Mouse (Mus musculus) spleen, adult 2 months (tissue): ENCODE measurements around the gene Wnt5b. TPM values are rescaled to one million over a fixed set of nuclear protein-coding genes. Genes with fewer than 3 reads are reported as not detected.

Experiments used
- DNase-seq, 2 experiments: peaks; one replicate each; pipeline versions ENCODE4 v3.0.0 to v3.0.0-alpha.2; 2012 to 2021; ENCODE audit warnings: low spot score in 2 of 2, low read depth in 1 of 2
- H3K27ac ChIP-seq: fragments of 200-500 bp; 2 replicates; pipeline ENCODE4 v1.5.1; 2012; ENCODE audit warnings: low read length, inconsistent platforms; ENCODE audit not compliant: insufficient read depth
- H3K27me3 ChIP-seq: fragments of 200-500 bp; 2 replicates; pipeline ENCODE4 v1.6.1; 2012; ENCODE audit warnings: mild to moderate bottlenecking, moderate library complexity, low read length, inconsistent platforms; ENCODE audit not compliant: control insufficient read depth, insufficient read depth
- H3K36me3 ChIP-seq: fragments of 200-500 bp; 2 replicates; pipeline ENCODE4 v1.6.1; 2012; ENCODE audit warnings: mild to moderate bottlenecking, low read length, inconsistent platforms; ENCODE audit not compliant: control insufficient read depth, insufficient read depth
- H3K4me1 ChIP-seq: fragments of 200-500 bp; 2 replicates; pipeline ENCODE4 v1.6.1; 2011; ENCODE audit warnings: inconsistent platforms; ENCODE audit not compliant: control insufficient read depth, insufficient read depth, insufficient read length
- H3K4me3 ChIP-seq: fragments of 200-500 bp; 2 replicates; pipeline ENCODE4 v1.5.1; 2011; ENCODE audit warnings: mild to moderate bottlenecking, inconsistent platforms; ENCODE audit not compliant: insufficient read depth, insufficient read length; ENCODE audit errors: extremely low read depth
- CTCF ChIP-seq: fragments of 200-500 bp; IDR thresholded peaks from 2 replicates; pipeline ENCODE4 v1.5.1; 2011; ENCODE audit warnings: mild to moderate bottlenecking, inconsistent platforms; ENCODE audit not compliant: insufficient read depth, insufficient read length, insufficient replicate concordance; ENCODE audit errors: extremely low read depth
- POLR2A ChIP-seq: fragments of 200-500 bp; IDR thresholded peaks from 2 replicates; pipeline ENCODE4 v1.6.1; 2011; ENCODE audit warnings: low read depth, low read length, inconsistent platforms
- WGBS: fragments of 180-500 bp; shearing (Covaris S2); methylation state at CpG from one replicate; pipeline ENCODE4 v1.1.7; 2018; 5-methylcytosine and 5-hydroxymethylcytosine counted together
- polyA plus RNA-seq: library from polyadenylated mRNA; depleted of rRNA; stranded (reverse); fragments of >200 nt; gene quantifications from 2 replicates; pipeline ENCODE4 v1.2.3, GENCODE M21; 2012

Gene Wnt5b
- polyA plus RNA-seq, 1 experiment = 1.3 TPM

GRCm38 (mm10) chr6:119499271-119499670 is 44.9 kb downstream of the Wnt5b start:
- no peak for TF ChIP-seq CTCF
- no peak for TF ChIP-seq POLR2A
- WGBS = 12% methylated on average over 5 of the region's 5 CpGs

GRCm38 (mm10) chr6:119492630-119493014 is 51.5 kb downstream of the Wnt5b start:
- Histone ChIP-seq H3K4me1 (no peaks in the 10 kb centered on the region), H3K27ac (no peak overlapping the region), H3K27me3 (no peaks in the 10 kb centered on the region), H3K4me3 (no peak overlapping the region), H3K36me3 (no peaks in the 10 kb centered on the region)
- no peak for DNase-seq
- TF ChIP-seq CTCF = no peak
- TF ChIP-seq POLR2A = no peak
- 89% methylated on average over 7 of the region's 7 CpGs for WGBS

More at GRCm38 (mm10) chr6:119499271-119499670, 44.9 kb downstream of the Wnt5b start:
- H3K4me1 ChIP-seq = peaks cover 6% of the 10 kb centered on the region; the same call in 1 of the 2 replicates
- H3K27me3 ChIP-seq = no peaks in the 10 kb centered on the region
- no peaks in the 10 kb centered on the region for H3K36me3 ChIP-seq
- DNase-seq = peak in 1 of 2 experiments; percentile 23
- no peak overlapping the region for H3K4me3 ChIP-seq
- H3K27ac ChIP-seq = no peak overlapping the region

- Histone ChIP-seq H3K4me1 (no peaks in the 10 kb centered on the region), H3K27me3 (no peaks in the 10 kb centered on the region), H3K36me3 (no peaks in the 10 kb centered on the region), H3K4me3 (no peak overlapping the region), H3K27ac (no peak overlapping the region)
- no peak for DNase-seq
- no peak for TF ChIP-seq POLR2A
- TF ChIP-seq CTCF = no peak
- 84% methylated on average over 9 of the region's 9 CpGs for WGBS
Measured at GRCm38 (mm10) chr6:119491997-119492629, 52.0 kb downstream of the Wnt5b start.

GRCm38 (mm10) chr6:119491006-119491405 is 53.1 kb downstream of the Wnt5b start:
- TF ChIP-seq POLR2A (no peak), CTCF (no peak)
- Histone ChIP-seq H3K4me1 (no peaks in the 10 kb centered on the region), H3K27ac (no peak overlapping the region), H3K27me3 (no peaks in the 10 kb centered on the region), H3K4me3 (no peak overlapping the region), H3K36me3 (no peaks in the 10 kb centered on the region)
- WGBS = 90% methylated on average over 11 of the region's 11 CpGs
- no peak for DNase-seq

- WGBS = 89% methylated on average over 11 of the region's 11 CpGs
- TF ChIP-seq POLR2A (no peak), CTCF (no peak)
- no peak overlapping the region for H3K27ac ChIP-seq
- DNase-seq = no peak
- H3K4me3 ChIP-seq = no peak overlapping the region
- no peaks in the 10 kb centered on the region for H3K36me3 ChIP-seq
- H3K4me1 ChIP-seq = no peaks in the 10 kb centered on the region
- no peaks in the 10 kb centered on the region for H3K27me3 ChIP-seq
Measured at GRCm38 (mm10) chr6:119490549-119490948, 53.6 kb downstream of the Wnt5b start.

GRCm38 (mm10) chr6:119489765-119490164 is 54.4 kb downstream of the Wnt5b start:
- Histone ChIP-seq H3K4me3 (no peak overlapping the region), H3K27ac (no peak overlapping the region), H3K36me3 (no peaks in the 10 kb centered on the region; the same call in 1 of the 2 replicates), H3K4me1 (no peaks in the 10 kb centered on the region), H3K27me3 (no peaks in the 10 kb centered on the region)
- 17% methylated on average over 5 of the region's 5 CpGs for WGBS
- no peak for DNase-seq
- TF ChIP-seq POLR2A (no peak), CTCF (peak; percentile 69; the same call in 1 of the 2 replicates)

- H3K27ac ChIP-seq = no peak overlapping the region
- H3K36me3 ChIP-seq = peaks cover 3% of the 10 kb centered on the region
- no peak overlapping the region for H3K4me3 ChIP-seq
- H3K4me1 ChIP-seq = peaks cover 5% of the 10 kb centered on the region; the same call in 1 of the 2 replicates
- H3K27me3 ChIP-seq = no peaks in the 10 kb centered on the region
- TF ChIP-seq POLR2A = no peak
- no peak for TF ChIP-seq CTCF
- DNase-seq = no peak
- 92% methylated on average over 9 of the region's 9 CpGs for WGBS
Measured at GRCm38 (mm10) chr6:119487619-119488018, 56.5 kb downstream of the Wnt5b start.
